Mouse (Mus musculus) hindbrain, postnatal 0 days (tissue): ENCODE results near the gene Slc7a4. TPM values are rescaled to one million over a fixed set of nuclear protein-coding genes. Genes with fewer than 3 reads are reported as not detected.
A peak's percentile ranks its signal among the peaks of the same experiment; 100 is the strongest.

Source experiments
- ATAC-seq: fragments of 200-750 bp; cut with Nextera tagmentation; 2 replicates; pipeline ENCODE4 v1.8.0; 2017; ENCODE audit warnings: mild to moderate bottlenecking, moderate TSS enrichment, moderate library complexity
- DNase-seq: peaks from one replicate; pipeline ENCODE4 v3.0.0-alpha.2; 2015; ENCODE audit warnings: low spot score
- H3K27ac ChIP-seq: fragments of 300-500 bp; sonication (generic); 2 replicates; pipeline ENCODE4 v1.5.1; 2014; ENCODE audit warnings: mild to moderate bottlenecking
- H3K27me3 ChIP-seq: fragments of 300-500 bp; sonication (generic); 2 replicates; pipeline ENCODE4 v1.6.1; 2014; ENCODE audit warnings: low read length, mixed read lengths; ENCODE audit not compliant: insufficient read depth
- H3K36me3 ChIP-seq: fragments of 300-500 bp; sonication (generic); 2 replicates; pipeline ENCODE4 v1.6.1; 2014; ENCODE audit warnings: low read length, mixed read lengths; ENCODE audit not compliant: insufficient read depth
- H3K4me1 ChIP-seq: fragments of 300-500 bp; sonication (generic); 2 replicates; pipeline ENCODE4 v1.6.1; 2014; ENCODE audit warnings: antibody characterized with exemption, low read length, mixed read lengths; ENCODE audit not compliant: insufficient read depth
- H3K4me2 ChIP-seq: fragments of 300-500 bp; sonication (generic); 2 replicates; pipeline ENCODE4 v1.6.1; 2014; ENCODE audit warnings: low read depth, mild to moderate bottlenecking, low read length, moderate library complexity, mixed read lengths
- H3K4me3 ChIP-seq: fragments of 300-500 bp; sonication (generic); 2 replicates; pipeline ENCODE4 v1.5.1; 2014; ENCODE audit warnings: low read length
- H3K9ac ChIP-seq: fragments of 300-500 bp; sonication (generic); replicated peaks from 2 replicates; pipeline ENCODE4 v1.6.1; 2014; ENCODE audit warnings: mild to moderate bottlenecking, low read length, moderate library complexity, mixed read lengths
- H3K9me3 ChIP-seq: fragments of 300-500 bp; sonication (generic); 2 replicates; pipeline ENCODE4 v1.6.1; 2016; ENCODE audit warnings: low read length, mixed read lengths
- CTCF ChIP-seq: IDR thresholded peaks from 2 replicates; pipeline ENCODE4 v1.5.1; 2016; ENCODE audit warnings: antibody characterized with exemption, control low read depth, low read depth
- WGBS: fragments of 180-500 bp; shearing (Covaris S2); extraction: QIAGEN DNeasy Blood & Tissue Kit; methylation state at CpG from one replicate; pipeline ENCODE4 v1.1.7; 2014; 5-methylcytosine and 5-hydroxymethylcytosine counted together
- polyA plus RNA-seq: library from polyadenylated mRNA; unstranded; fragments of >200 nt; fragmentation: Nextera tagmentation; extraction: Ambion mirVana; gene quantifications from 2 replicates; pipeline ENCODE4 v1.2.1, GENCODE M21; 2015
- total RNA-seq: library from RNA; depleted of rRNA; stranded (reverse); fragments of >200 nt; gene quantifications from 2 replicates; pipeline ENCODE4 v1.2.3, GENCODE M21; 2014; rRNA removed

The Slc7a4 gene
- total RNA-seq = 74.6 and 78.7 TPM in 2 replicates
- 42.5 and 42.8 TPM in 2 replicates for polyA plus RNA-seq

GRCm38 (mm10) chr16:17583064-17583463, at the start of gene Slc7a4:
Slc7a4 (minus strand) TSS chr16:17583214.
- Histone ChIP-seq H3K36me3 (no peaks in the 10 kb centered on the region), H3K27me3 (no peaks in the 10 kb centered on the region), H3K4me1 (no peaks in the 10 kb centered on the region), H3K4me2 (no peak within 1 kb of the TSS), H3K4me3 (no peak within 1 kb of the TSS), H3K9me3 (no peaks in the 10 kb centered on the region), H3K9ac (no peak within 1 kb of the TSS), H3K27ac (no peak within 1 kb of the TSS)
- ATAC-seq (no peak), DNase-seq (peak; percentile 40)
- 17% methylated on average over 8 of the region's 8 CpGs for WGBS
- peak; percentile 62 for TF ChIP-seq CTCF

- ATAC-seq (no peak), DNase-seq (no peak)
- H3K9ac ChIP-seq = no peak overlapping the region
- H3K4me2 ChIP-seq = no peak overlapping the region
- TF ChIP-seq CTCF = no peak
- no peaks in the 10 kb centered on the region for H3K9me3 ChIP-seq
- H3K36me3 ChIP-seq = peaks cover 49% of the 10 kb centered on the region
- H3K4me3 ChIP-seq = no peak overlapping the region
- no peaks in the 10 kb centered on the region for H3K4me1 ChIP-seq
- no peaks in the 10 kb centered on the region for H3K27me3 ChIP-seq
- H3K27ac ChIP-seq = no peak overlapping the region
- WGBS = 97% methylated on average over 2 of the region's 2 CpGs
These were observed 49.6 kb upstream of the Slc7a4 start for GRCm38 (mm10) chr16:17632580-17632979.

DNA sequence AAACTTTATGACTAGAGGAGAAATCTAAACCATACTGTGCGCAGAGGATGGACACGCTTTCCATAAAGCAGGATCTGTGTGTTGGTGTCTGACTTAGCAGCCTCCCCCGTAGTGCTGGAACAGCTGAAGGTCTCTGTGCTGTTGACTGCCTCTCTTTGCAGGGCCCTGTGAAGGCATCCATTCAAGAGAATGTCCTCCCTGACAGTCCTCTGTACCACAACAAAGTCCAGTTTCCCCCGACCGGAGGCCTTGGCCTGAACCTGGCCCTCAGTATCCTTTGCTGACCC, 43.2 kb upstream of the Slc7a4 start:
- DNase-seq (no peak), ATAC-seq (no peak)
- Histone ChIP-seq H3K36me3 (peaks cover 40% of the 10 kb centered on the region), H3K27me3 (no peaks in the 10 kb centered on the region), H3K27ac (no peak overlapping the region), H3K9ac (no peak overlapping the region), H3K9me3 (no peaks in the 10 kb centered on the region), H3K4me2 (no peak overlapping the region), H3K4me3 (no peak overlapping the region), H3K4me1 (no peaks in the 10 kb centered on the region)
- no peak for TF ChIP-seq CTCF
- WGBS = 97% methylated on average over 5 of the region's 5 CpGs

- Histone ChIP-seq H3K9me3 (no peaks in the 10 kb centered on the region), H3K27ac (no peak overlapping the region), H3K4me2 (no peak overlapping the region), H3K27me3 (no peaks in the 10 kb centered on the region), H3K36me3 (peaks cover 40% of the 10 kb centered on the region), H3K9ac (no peak overlapping the region), H3K4me1 (no peaks in the 10 kb centered on the region), H3K4me3 (no peak overlapping the region)
- ATAC-seq = peak; percentile 80
- peak; percentile 74 for DNase-seq
- 65% methylated on average over 8 of the region's 8 CpGs for WGBS
- TF ChIP-seq CTCF = peak; percentile 79
These were observed 42.7 kb upstream of the Slc7a4 start for GRCm38 (mm10) chr16:17625488-17626268.

DNA sequence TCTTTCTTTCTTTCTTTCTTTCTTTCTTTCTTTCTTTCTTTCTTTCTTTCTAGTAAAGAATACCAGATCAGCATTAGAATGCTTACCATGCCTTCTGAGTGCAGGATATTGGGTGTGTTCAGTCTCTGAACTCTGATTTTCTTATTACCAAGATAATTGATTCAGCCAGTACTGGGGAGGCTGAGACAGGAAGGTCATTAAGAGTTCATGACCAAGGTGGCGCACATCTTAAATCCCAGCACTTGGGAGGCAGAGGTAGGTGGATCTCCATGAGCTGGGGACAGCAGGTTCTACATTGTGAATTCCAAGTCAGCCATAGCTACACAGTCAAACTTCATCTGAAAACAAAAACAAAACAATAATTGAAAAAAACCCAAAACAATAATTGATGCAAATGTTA, 38.9 kb upstream of the Slc7a4 start:
- H3K36me3 ChIP-seq = peaks cover 15% of the 10 kb centered on the region
- no peaks in the 10 kb centered on the region for H3K9me3 ChIP-seq
- H3K4me3 ChIP-seq = no peak overlapping the region
- no peak for DNase-seq
- no peak overlapping the region for H3K9ac ChIP-seq
- no peaks in the 10 kb centered on the region for H3K27me3 ChIP-seq
- H3K27ac ChIP-seq = no peak overlapping the region
- no peak overlapping the region for H3K4me2 ChIP-seq
- no peaks in the 10 kb centered on the region; the same call in 1 of the 2 replicates for H3K4me1 ChIP-seq
- 97% methylated on average over 1 of the region's 1 CpGs for WGBS
- ATAC-seq = no peak
- TF ChIP-seq CTCF = no peak

- peak; percentile 93 for DNase-seq
- no peaks in the 10 kb centered on the region; the same call in 1 of the 2 replicates for H3K4me1 ChIP-seq
- peak within 1 kb of the TSS; percentile 32; the same call in 1 of the 2 replicates for H3K27ac ChIP-seq
- peak within 1 kb of the TSS; percentile 87 for H3K9ac ChIP-seq
- peak within 1 kb of the TSS; percentile 96 for H3K4me3 ChIP-seq
- no peaks in the 10 kb centered on the region for H3K9me3 ChIP-seq
- no peaks in the 10 kb centered on the region for H3K27me3 ChIP-seq
- WGBS = 3% methylated on average over 60 of the region's 60 CpGs
- peak within 1 kb of the TSS; percentile 84 for H3K4me2 ChIP-seq
- TF ChIP-seq CTCF = no peak
- H3K36me3 ChIP-seq = 0 out of 2 replicates have a peak, but pooled peaks cover 7% of the 10 kb centered on the region
- ATAC-seq = peak; percentile 82
These were observed 36.4 kb upstream of the Slc7a4 start, which contains the start of gene Smpd4 for GRCm38 (mm10) chr16:17619198-17620105. Smpd4 (plus strand) TSS chr16:17619354.
